Mouse (Mus musculus) intestine, embryonic 16.5 days (tissue): Measurements from ENCODE around the gene Mon1a. TPM values are rescaled to one million over a fixed set of nuclear protein-coding genes. Genes with fewer than 3 reads are reported as not detected.

Experiments used
- ATAC-seq: fragments of 200-750 bp; cut with Nextera tagmentation; 2 replicates; pipeline ENCODE4 v1.8.0; 2017; ENCODE audit warnings: moderate TSS enrichment, moderate library complexity
- H3K27ac ChIP-seq: fragments of 300-500 bp; sonication (generic); 2 replicates; pipeline ENCODE4 v1.5.1; 2014; ENCODE audit warnings: mild to moderate bottlenecking, low read length
- H3K27me3 ChIP-seq: fragments of 300-500 bp; sonication (generic); replicated peaks from 2 replicates; pipeline ENCODE4 v1.6.1; 2014; ENCODE audit warnings: low read length, control low read depth, mixed read lengths; ENCODE audit not compliant: control insufficient read depth, insufficient read depth
- H3K36me3 ChIP-seq: fragments of 300-500 bp; sonication (generic); 2 replicates; pipeline ENCODE4 v1.6.1; 2014; ENCODE audit warnings: low read length, control low read depth; ENCODE audit not compliant: control insufficient read depth, insufficient read depth
- H3K4me1 ChIP-seq: fragments of 300-500 bp; sonication (generic); 2 replicates; pipeline ENCODE4 v1.6.1; 2014; ENCODE audit warnings: low read length, control low read depth, mixed read lengths; ENCODE audit not compliant: control insufficient read depth, insufficient read depth
- H3K4me2 ChIP-seq: fragments of 300-500 bp; sonication (generic); 2 replicates; pipeline ENCODE4 v1.6.1; 2014; ENCODE audit warnings: low read depth, low read length, control low read depth
- H3K4me3 ChIP-seq: fragments of 300-500 bp; sonication (generic); 2 replicates; pipeline ENCODE4 v1.5.1; 2014; ENCODE audit warnings: mild to moderate bottlenecking, low read length
- H3K9ac ChIP-seq: fragments of 300-500 bp; sonication (generic); 2 replicates; pipeline ENCODE4 v1.6.1; 2014; ENCODE audit warnings: low read depth, low read length
- H3K9me3 ChIP-seq: fragments of 300-500 bp; sonication (generic); 2 replicates; pipeline ENCODE4 v1.6.1; 2016; ENCODE audit warnings: low read length, control low read depth; ENCODE audit not compliant: control insufficient read depth
- WGBS: fragments of 180-500 bp; shearing (Covaris S2); extraction: QIAGEN DNeasy Blood & Tissue Kit; methylation state at CpG from one replicate; pipeline ENCODE4 v1.1.7; 2014; 5-methylcytosine and 5-hydroxymethylcytosine counted together
- polyA plus RNA-seq: library from polyadenylated mRNA; unstranded; fragments of >200 nt; fragmentation: Nextera tagmentation; extraction: Ambion mirVana; gene quantifications from 2 replicates; pipeline ENCODE4 v1.2.1, GENCODE M21; 2015

Mon1a gene
- polyA plus RNA-seq, 1 experiment from 2014 or later = 22.5 TPM

DNA sequence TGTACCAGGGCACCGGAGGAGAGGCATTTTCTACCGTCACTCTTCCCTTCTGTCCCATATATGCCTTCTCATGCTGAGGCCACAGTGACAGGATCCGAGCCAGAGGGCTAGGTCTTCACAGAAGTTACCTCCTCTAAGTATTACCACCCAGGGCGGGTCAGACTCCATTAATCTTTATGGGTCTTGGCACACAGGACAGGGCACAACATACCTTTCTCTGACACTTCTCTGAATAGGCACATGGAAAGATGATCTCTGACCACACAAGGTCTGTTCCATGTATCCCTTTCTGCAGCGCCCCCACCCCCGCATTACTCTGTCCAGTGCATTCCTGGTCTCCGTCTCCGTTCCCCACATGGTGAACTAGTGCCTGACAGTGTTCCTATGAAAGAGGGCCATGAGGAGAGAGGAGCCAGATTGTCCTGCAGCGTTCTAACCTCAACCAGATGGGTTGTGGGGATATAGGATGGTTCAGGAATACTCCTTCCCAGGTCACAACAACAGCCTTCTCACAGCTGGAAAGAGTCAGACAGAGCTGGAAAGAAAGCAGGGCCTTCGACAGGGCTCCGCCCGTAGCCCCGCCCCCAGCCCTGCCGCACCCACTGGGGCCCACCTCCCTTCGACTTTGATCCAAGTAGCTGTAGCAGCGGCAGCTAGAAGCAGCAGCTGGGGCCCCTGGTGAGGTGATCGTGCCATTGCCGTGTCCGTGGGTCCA is 18.5 kb downstream of the Mon1a start, which contains the start of gene Mst1r:
TSS of gene Mst1r (plus strand) at position 622 of the 715 bp plus-strand sequence.
- peaks cover 28% of the 10 kb centered on the region for H3K4me1 ChIP-seq
- WGBS = 16% methylated on average over 19 of the region's 19 CpGs
- peak within 1 kb of the TSS; percentile 92 for H3K27ac ChIP-seq
- no peaks in the 10 kb centered on the region for H3K27me3 ChIP-seq
- peak within 1 kb of the TSS; percentile 57 for H3K4me3 ChIP-seq
- no peaks in the 10 kb centered on the region for H3K9me3 ChIP-seq
- H3K36me3 ChIP-seq = peaks cover 3% of the 10 kb centered on the region; the same call in 1 of the 2 replicates
- peak within 1 kb of the TSS; percentile 60 for H3K4me2 ChIP-seq
- H3K9ac ChIP-seq = peak within 1 kb of the TSS; percentile 75
- ATAC-seq = peak; percentile 84

DNA sequence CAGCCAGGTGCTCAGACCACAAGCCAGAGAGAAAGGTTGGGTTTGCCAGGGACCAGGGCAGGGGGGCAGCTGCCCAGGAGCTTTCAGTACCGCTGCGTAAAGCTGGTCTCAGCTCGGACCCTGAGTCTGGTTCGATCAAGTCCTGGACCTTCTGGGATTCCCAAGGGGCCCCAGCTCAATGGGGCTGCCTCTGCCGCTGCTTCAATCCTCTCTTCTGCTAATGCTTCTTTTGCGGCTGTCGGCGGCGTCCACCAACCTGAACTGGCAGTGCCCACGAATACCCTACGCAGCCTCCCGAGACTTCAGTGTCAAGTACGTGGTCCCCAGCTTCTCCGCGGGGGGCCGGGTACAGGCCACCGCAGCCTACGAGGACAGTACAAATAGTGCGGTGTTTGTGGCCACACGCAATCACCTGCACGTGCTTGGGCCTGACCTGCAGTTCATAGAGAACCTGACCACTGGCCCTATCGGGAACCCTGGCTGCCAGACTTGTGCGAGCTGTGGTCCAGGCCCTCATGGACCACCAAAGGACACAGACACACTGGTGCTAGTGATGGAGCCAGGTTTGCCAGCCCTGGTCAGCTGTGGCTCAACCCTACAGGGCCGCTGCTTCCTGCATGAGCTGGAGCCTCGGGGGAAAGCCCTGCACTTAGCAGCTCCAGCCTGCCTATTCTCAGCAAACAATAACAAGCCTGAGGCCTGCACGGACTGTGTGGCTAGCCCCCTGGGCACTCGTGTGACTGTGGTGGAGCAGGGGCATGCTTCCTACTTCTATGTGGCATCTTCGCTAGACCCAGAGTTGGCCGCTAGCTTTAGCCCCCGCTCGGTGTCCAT is 19.2 kb downstream of the Mon1a start:
- 38% methylated on average over 31 of the region's 31 CpGs for WGBS
- H3K4me3 ChIP-seq = peak overlapping the region; percentile 57
- H3K36me3 ChIP-seq = peaks cover 7% of the 10 kb centered on the region; the same call in 1 of the 2 replicates

DNA sequence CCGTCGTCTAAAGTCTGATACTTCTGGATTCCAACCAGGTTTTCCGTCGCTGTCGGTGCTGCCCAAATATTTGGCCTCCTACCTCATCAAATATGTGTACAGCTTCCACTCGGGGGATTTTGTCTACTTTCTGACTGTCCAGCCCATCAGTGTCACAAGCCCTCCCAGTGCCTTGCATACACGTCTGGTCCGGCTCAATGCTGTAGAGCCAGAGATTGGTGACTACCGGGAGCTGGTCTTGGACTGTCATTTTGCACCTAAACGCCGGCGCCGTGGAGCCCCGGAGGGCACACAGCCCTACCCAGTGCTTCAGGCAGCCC is 19.8 kb downstream of the Mon1a start:
- peaks cover 28% of the 10 kb centered on the region for H3K4me1 ChIP-seq
- H3K9ac ChIP-seq = peak overlapping the region; percentile 75
- peak overlapping the region; percentile 92 for H3K27ac ChIP-seq
- no peaks in the 10 kb centered on the region for H3K27me3 ChIP-seq
- H3K9me3 ChIP-seq = no peaks in the 10 kb centered on the region
- 63% methylated on average over 14 of the region's 14 CpGs for WGBS
- peak overlapping the region; percentile 57 for H3K4me3 ChIP-seq
- H3K4me2 ChIP-seq = peak overlapping the region; percentile 60
- ATAC-seq = no peak
- H3K36me3 ChIP-seq = peaks cover 9% of the 10 kb centered on the region; the same call in 1 of the 2 replicates

More for the DNA sequence above, 19.2 kb downstream of the Mon1a start:
- Histone ChIP-seq H3K27me3 (no peaks in the 10 kb centered on the region), H3K9ac (peak overlapping the region; percentile 75), H3K27ac (peak overlapping the region; percentile 92), H3K9me3 (no peaks in the 10 kb centered on the region), H3K4me2 (peak overlapping the region; percentile 60), H3K4me1 (peaks cover 28% of the 10 kb centered on the region)
- ATAC-seq = no peak; the same call in 1 of the 2 replicates

DNA sequence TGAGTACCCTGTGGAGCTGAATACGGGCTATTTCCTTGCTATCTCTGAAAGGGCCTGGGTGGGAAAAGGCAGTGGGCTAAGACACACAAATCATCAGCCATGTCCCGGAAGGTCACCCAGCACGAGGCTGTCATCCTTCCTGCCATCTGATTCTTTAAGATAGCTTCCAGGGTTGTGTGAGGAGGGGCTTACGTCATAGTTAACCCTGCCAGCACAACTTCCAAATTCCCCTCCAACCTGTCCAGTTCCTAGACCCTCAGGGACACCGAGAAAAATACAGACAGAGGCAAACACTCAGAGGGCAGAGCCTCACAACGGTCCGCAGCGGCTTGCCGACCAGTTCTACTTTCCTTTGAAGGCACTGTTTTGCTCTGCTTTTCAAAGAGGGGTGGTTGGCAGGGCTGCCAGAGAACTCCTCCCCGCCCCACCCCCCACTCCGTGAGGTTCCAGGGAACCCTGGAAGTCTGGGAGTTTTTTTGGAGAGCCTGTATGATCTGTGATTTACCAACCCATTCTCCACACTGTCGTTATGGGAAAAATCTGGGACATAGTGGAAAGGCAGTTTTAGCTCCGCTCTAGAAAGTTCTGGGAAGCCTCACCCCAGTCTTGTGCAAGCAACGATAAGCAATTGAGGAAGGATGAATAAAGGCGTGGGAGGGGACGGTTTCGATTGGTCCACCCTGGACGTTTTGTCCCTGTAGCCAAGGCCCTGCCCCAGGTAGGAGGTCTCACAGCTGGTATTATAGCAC is 20.6 kb downstream of the Mon1a start:
- peaks cover 28% of the 10 kb centered on the region for H3K4me1 ChIP-seq
- 24% methylated on average over 18 of the region's 18 CpGs for WGBS
- no peaks in the 10 kb centered on the region for H3K9me3 ChIP-seq
- peak overlapping the region; percentile 75 for H3K9ac ChIP-seq
- 0 out of 2 replicates have a peak, but pooled peaks cover 12% of the 10 kb centered on the region for H3K36me3 ChIP-seq
- peak overlapping the region; percentile 60 for H3K4me2 ChIP-seq
- peak overlapping the region; percentile 92 for H3K27ac ChIP-seq
- H3K27me3 ChIP-seq = no peaks in the 10 kb centered on the region
- peak; percentile 68 for ATAC-seq
- peak overlapping the region; percentile 57 for H3K4me3 ChIP-seq

DNA sequence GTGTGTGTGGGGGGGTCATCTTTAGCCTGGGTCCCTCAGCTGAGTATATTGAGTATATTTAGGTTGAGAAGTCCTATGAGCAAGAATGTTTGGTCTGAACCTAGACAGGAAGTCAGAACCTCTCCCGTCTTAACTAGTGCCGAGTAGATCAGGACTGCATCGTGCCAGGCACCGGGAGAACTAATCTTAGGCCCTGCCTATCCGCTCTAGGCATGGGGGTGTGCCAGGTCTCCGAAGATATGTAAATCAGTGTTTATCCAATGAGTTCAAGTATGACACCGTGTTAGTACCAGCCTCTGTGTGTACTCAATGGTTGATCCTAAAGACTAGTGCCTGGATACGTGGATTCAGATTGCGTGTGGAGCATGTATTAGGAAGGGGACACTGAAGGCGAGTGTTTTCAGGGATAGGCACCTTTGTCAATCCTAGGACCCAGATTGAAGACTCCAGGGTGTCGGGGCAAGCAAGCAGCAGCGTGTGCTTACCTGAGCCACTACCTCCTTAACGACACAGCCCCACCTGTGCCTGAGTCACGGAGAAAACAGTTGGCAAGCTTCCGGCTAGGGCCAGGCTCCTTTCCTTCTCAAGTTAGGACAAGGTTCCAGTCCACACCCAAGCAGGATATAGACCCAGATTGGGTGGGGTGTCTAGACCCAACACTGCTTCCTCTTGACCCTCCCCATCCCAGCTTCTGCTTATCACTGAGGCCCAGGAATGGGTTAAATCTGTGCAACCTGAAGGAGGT is 22.2 kb downstream of the Mon1a start:
- WGBS = 58% methylated on average over 15 of the region's 15 CpGs
- peak overlapping the region; percentile 75 for H3K9ac ChIP-seq
- peak; percentile 62 for ATAC-seq
- no peaks in the 10 kb centered on the region for H3K27me3 ChIP-seq
- no peaks in the 10 kb centered on the region for H3K9me3 ChIP-seq
- H3K4me2 ChIP-seq = peak overlapping the region; percentile 60
- H3K36me3 ChIP-seq = 0 out of 2 replicates have a peak, but pooled peaks cover 12% of the 10 kb centered on the region
- H3K4me1 ChIP-seq = peaks cover 26% of the 10 kb centered on the region
- peak overlapping the region; percentile 57 for H3K4me3 ChIP-seq
- peak overlapping the region; percentile 92 for H3K27ac ChIP-seq

DNA sequence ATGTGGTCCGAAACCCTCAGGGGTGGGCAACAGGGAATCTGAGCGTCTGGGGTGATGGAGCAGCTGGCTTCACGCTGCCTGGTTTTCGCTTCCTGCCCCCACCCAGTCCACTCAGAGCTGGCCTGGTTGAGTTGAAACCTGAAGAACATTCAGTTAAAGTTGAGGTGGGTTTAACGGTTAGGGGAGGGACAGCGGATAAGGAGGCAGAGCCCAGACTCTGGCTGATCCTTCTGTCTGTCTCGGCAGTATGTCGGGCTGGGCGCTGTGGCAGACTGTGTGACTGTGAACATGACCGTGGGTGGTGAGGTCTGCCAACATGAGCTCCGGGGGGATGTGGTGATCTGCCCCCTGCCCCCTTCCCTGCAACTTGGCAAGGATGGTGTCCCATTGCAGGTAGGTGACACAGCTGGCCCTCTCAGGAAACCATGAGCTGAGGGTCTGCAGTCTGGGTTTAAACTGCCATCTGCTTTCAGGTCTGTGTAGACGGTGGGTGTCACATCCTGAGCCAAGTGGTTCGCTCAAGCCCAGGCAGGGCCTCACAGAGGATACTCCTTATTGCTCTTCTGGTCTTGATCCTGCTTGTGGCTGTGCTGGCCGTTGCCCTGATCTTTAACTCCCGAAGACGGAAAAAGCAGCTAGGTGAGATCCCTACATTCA is 26.9 kb downstream of the Mon1a start:
- no peak overlapping the region for H3K27ac ChIP-seq
- H3K27me3 ChIP-seq = no peaks in the 10 kb centered on the region
- peaks cover 18% of the 10 kb centered on the region; the same call in 1 of the 2 replicates for H3K36me3 ChIP-seq
- WGBS = 82% methylated on average over 16 of the region's 16 CpGs
- ATAC-seq = no peak
- H3K4me2 ChIP-seq = no peak overlapping the region
- H3K4me1 ChIP-seq = peaks cover 10% of the 10 kb centered on the region
- no peak overlapping the region for H3K4me3 ChIP-seq
- H3K9ac ChIP-seq = no peak overlapping the region
- no peaks in the 10 kb centered on the region for H3K9me3 ChIP-seq

DNA sequence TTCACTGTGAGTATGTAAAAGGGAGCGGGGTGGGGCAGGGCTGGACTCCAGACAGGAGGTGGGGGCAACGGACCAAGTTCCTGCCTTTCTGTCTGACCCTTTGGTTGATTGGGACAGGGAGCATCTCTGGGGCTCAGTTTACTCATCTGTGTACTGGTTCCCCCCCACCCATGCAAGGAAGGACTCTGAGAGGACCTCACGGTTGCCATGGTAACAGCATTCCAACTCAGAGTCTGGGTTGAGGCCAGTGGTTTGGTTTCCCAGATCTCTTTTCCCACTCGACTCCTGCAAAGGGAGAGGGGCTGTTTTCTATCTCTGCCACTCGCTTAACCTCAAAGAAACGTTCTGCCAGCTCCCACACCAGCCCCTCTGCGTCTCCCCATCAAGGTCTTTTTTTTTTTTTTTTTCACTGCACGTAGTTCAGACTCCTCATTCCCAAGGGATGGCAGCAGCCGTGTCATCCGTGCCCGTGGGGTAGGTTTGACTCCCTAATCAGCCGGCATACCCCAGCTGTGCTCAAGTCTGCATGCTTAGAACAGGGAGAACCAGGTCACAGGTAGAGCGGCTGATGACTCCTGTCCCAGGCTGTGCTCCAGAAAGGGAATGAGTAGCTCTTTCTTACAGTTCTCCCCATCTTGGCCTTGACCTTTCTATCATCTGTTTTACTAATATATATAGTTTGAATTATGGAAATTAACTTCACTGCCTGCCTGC is 30.1 kb downstream of the Mon1a start:
- Histone ChIP-seq H3K27ac (no peak overlapping the region), H3K9me3 (no peaks in the 10 kb centered on the region), H3K4me1 (0 out of 2 replicates have a peak, but pooled peaks cover 2% of the 10 kb centered on the region), H3K4me3 (no peak overlapping the region), H3K27me3 (no peaks in the 10 kb centered on the region), H3K4me2 (no peak overlapping the region), H3K36me3 (peaks cover 10% of the 10 kb centered on the region; the same call in 1 of the 2 replicates), H3K9ac (no peak overlapping the region)
- WGBS = 32% methylated on average over 13 of the region's 13 CpGs
- ATAC-seq = no peak

DNA sequence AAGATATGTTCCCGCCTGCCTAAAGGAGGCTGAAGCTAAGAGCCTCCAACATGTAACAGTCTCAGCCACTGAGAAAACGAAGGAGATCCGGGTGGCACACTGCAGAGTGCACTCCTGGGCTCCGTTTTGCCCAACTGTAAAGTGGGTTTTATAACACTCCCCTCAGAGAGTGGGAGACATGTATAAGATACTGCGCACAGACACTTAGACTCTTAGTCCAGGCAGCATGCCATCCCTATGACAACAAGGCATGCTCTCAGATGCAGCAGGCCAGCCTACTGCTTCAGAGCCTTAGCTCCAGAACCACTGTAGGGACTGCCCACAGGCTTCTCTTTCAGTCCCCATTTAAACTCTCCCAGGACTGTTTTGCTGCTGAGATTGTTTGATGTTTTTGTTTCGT is 30.9 kb downstream of the Mon1a start:
- H3K4me3 ChIP-seq = no peak overlapping the region
- WGBS = 86% methylated on average over 6 of the region's 6 CpGs
- no peak overlapping the region for H3K27ac ChIP-seq
- H3K9me3 ChIP-seq = no peaks in the 10 kb centered on the region
- ATAC-seq = no peak
- H3K36me3 ChIP-seq = peaks cover 6% of the 10 kb centered on the region; the same call in 1 of the 2 replicates
- H3K4me2 ChIP-seq = no peak overlapping the region
- H3K4me1 ChIP-seq = 0 out of 2 replicates have a peak, but pooled peaks cover 2% of the 10 kb centered on the region
- H3K27me3 ChIP-seq = no peaks in the 10 kb centered on the region
- H3K9ac ChIP-seq = no peak overlapping the region
